Mouse (Mus musculus): ENCODE results near the gene Kcnab3. TPM values are rescaled to one million over a fixed set of nuclear protein-coding genes. Genes with fewer than 3 reads are reported as not detected.
A peak's percentile ranks its signal among the peaks of the same experiment; 100 is the strongest.

Gene Kcnab3
- polyA plus RNA-seq, 2 experiments: 0.10 to 0.20 TPM

GRCm38 (mm10) chr11:69372056-69372779 lies 46.2 kb downstream of the Kcnab3 start:
- Histone ChIP-seq H3K27ac (peak overlapping the region; percentile 94), H3K4me1 (replicated peaks; ENCODE audit: control insufficient read depth in 2 of 2, insufficient read depth in 2 of 2, low read length in 1 of 2) (peaks cover 46 to 48% of the 10 kb centered on the region in 2 experiments), H3K4me2 (ENCODE audit: low read depth) (peak overlapping the region; percentile 77), H3K9me3 (ENCODE audit: control insufficient read depth, low read length) (no peaks in the 10 kb centered on the region), H3K4me3 (ENCODE audit: insufficient read depth in 1 of 2, low read depth in 2 of 2, low read length in 2 of 2) (peak overlapping the region in 1 of 2 experiments; percentile 51; a peak in 2 of 4 replicates), H3K27me3 (ENCODE audit: control insufficient read depth, insufficient read depth, low read length) (peaks cover 23% of the 10 kb centered on the region), H3K36me3 (replicated peaks; ENCODE audit: control insufficient read depth, insufficient read depth, low read depth) (no peaks in the 10 kb centered on the region), H3K9ac (replicated peaks) (peak overlapping the region; percentile 44)
- WGBS (ENCODE audit: insufficient replicate concordance): 33% methylated on average over 12 of the region's 12 CpGs
- TF ChIP-seq CTCF (IDR thresholded peaks at IDR 0.05; ENCODE audit: low read depth): no peak
- TF ChIP-seq EP300 (IDR thresholded peaks at IDR 0.05; ENCODE audit: low read depth): no peak
- ATAC-seq (ENCODE audit: insufficient read depth) (peak; percentile 15; the same call in 1 of the 2 replicates), DNase-seq (ENCODE audit: low read depth in 3 of 3, low spot score in 3 of 3) (no peak)

GRCm38 (mm10) chr11:69372780-69373170 lies 46.7 kb downstream of the Kcnab3 start:
- Histone ChIP-seq H3K9me3 (ENCODE audit: control insufficient read depth, low read length) (no peaks in the 10 kb centered on the region), H3K27ac (peak overlapping the region; percentile 94), H3K4me1 (replicated peaks; ENCODE audit: control insufficient read depth in 2 of 2, insufficient read depth in 2 of 2, low read length in 1 of 2) (peaks cover 41 to 45% of the 10 kb centered on the region in 2 experiments), H3K36me3 (replicated peaks; ENCODE audit: control insufficient read depth, insufficient read depth, low read depth) (no peaks in the 10 kb centered on the region), H3K4me2 (ENCODE audit: low read depth) (peak overlapping the region; percentile 77), H3K27me3 (ENCODE audit: control insufficient read depth, insufficient read depth, low read length) (peaks cover 18% of the 10 kb centered on the region), H3K4me3 (ENCODE audit: insufficient read depth in 1 of 2, low read depth in 2 of 2, low read length in 2 of 2) (peak overlapping the region; percentile 51 to 64; a peak in 3 of 4 replicates), H3K9ac (replicated peaks) (peak overlapping the region; percentile 44)
- DNase-seq (ENCODE audit: low read depth in 3 of 3, low spot score in 3 of 3): no peak
- TF ChIP-seq CTCF (IDR thresholded peaks at IDR 0.05; ENCODE audit: low read depth) (peak; percentile 78), EP300 (IDR thresholded peaks at IDR 0.05; ENCODE audit: low read depth) (no peak)
- 47% methylated on average over 3 of the region's 3 CpGs for WGBS (ENCODE audit: insufficient replicate concordance)
- ATAC-seq (ENCODE audit: insufficient read depth): peak; percentile 8

GRCm38 (mm10) chr11:69373223-69373965 lies 47.3 kb downstream of the Kcnab3 start:
- Histone ChIP-seq H3K27me3 (ENCODE audit: control insufficient read depth, insufficient read depth, low read length) (peaks cover 12% of the 10 kb centered on the region), H3K27ac (peak overlapping the region; percentile 94), H3K9me3 (ENCODE audit: control insufficient read depth, low read length) (no peaks in the 10 kb centered on the region), H3K36me3 (replicated peaks; ENCODE audit: control insufficient read depth, insufficient read depth, low read depth) (no peaks in the 10 kb centered on the region), H3K4me1 (replicated peaks; ENCODE audit: control insufficient read depth in 2 of 2, insufficient read depth in 2 of 2, low read length in 1 of 2) (peaks cover 41 to 42% of the 10 kb centered on the region in 2 experiments), H3K4me2 (ENCODE audit: low read depth) (peak overlapping the region; percentile 77), H3K4me3 (ENCODE audit: insufficient read depth in 1 of 2, low read depth in 2 of 2, low read length in 2 of 2) (peak overlapping the region; percentile 51 to 64), H3K9ac (replicated peaks) (peak overlapping the region; percentile 71)
- TF ChIP-seq EP300 (IDR thresholded peaks at IDR 0.05; ENCODE audit: low read depth) (peak; percentile 66), CTCF (IDR thresholded peaks at IDR 0.05; ENCODE audit: low read depth) (no peak)
- 48% methylated on average over 16 of the region's 16 CpGs for WGBS (ENCODE audit: insufficient replicate concordance)
- DNase-seq (ENCODE audit: low read depth in 3 of 3, low spot score in 3 of 3) (peak; percentile 65 to 75 (median 71)), ATAC-seq (ENCODE audit: insufficient read depth) (peak; percentile 94)

GRCm38 (mm10) chr11:69375646-69376045 lies 49.6 kb downstream of the Kcnab3 start:
- no peak for ATAC-seq (ENCODE audit: insufficient read depth)
- no peak overlapping the region for H3K4me2 ChIP-seq (ENCODE audit: low read depth)
- DNase-seq (ENCODE audit: low read depth in 3 of 3, low spot score in 3 of 3): no peak
- H3K4me1 ChIP-seq (replicated peaks; ENCODE audit: control insufficient read depth in 2 of 2, insufficient read depth in 2 of 2, low read length in 1 of 2): peaks cover 37 to 46% of the 10 kb centered on the region in 2 experiments
- TF ChIP-seq EP300 (IDR thresholded peaks at IDR 0.05; ENCODE audit: low read depth) (no peak), CTCF (IDR thresholded peaks at IDR 0.05; ENCODE audit: low read depth) (no peak)
- H3K4me3 ChIP-seq (ENCODE audit: insufficient read depth in 1 of 2, low read depth in 2 of 2, low read length in 2 of 2): no peak overlapping the region
- no peaks in the 10 kb centered on the region for H3K36me3 ChIP-seq (replicated peaks; ENCODE audit: control insufficient read depth, insufficient read depth, low read depth)
- no peak overlapping the region for H3K9ac ChIP-seq (replicated peaks)
- H3K9me3 ChIP-seq (ENCODE audit: control insufficient read depth, low read length): no peaks in the 10 kb centered on the region
- H3K27ac ChIP-seq: no peak overlapping the region
- no peaks in the 10 kb centered on the region; the same call in 1 of the 2 replicates for H3K27me3 ChIP-seq (ENCODE audit: control insufficient read depth, insufficient read depth, low read length)
- WGBS (ENCODE audit: insufficient replicate concordance): 64% methylated on average over 4 of the region's 4 CpGs

GRCm38 (mm10) chr11:69377766-69378165 lies 51.7 kb downstream of the Kcnab3 start:
- Histone ChIP-seq H3K4me3 (ENCODE audit: insufficient read depth in 1 of 2, low read depth in 2 of 2, low read length in 2 of 2) (no peak overlapping the region), H3K27me3 (ENCODE audit: control insufficient read depth, insufficient read depth, low read length) (no peaks in the 10 kb centered on the region), H3K27ac (no peak overlapping the region; the same call in 1 of the 2 replicates), H3K4me2 (ENCODE audit: low read depth) (no peak overlapping the region), H3K9me3 (ENCODE audit: control insufficient read depth, low read length) (no peaks in the 10 kb centered on the region), H3K9ac (replicated peaks) (no peak overlapping the region), H3K36me3 (replicated peaks; ENCODE audit: control insufficient read depth, insufficient read depth, low read depth) (no peaks in the 10 kb centered on the region), H3K4me1 (replicated peaks; ENCODE audit: control insufficient read depth in 2 of 2, insufficient read depth in 2 of 2, low read length in 1 of 2) (peaks cover 17 to 25% of the 10 kb centered on the region in 2 experiments)
- 56% methylated on average over 3 of the region's 3 CpGs for WGBS (ENCODE audit: insufficient replicate concordance)
- DNase-seq (ENCODE audit: low read depth in 3 of 3, low spot score in 3 of 3): no peak
- TF ChIP-seq EP300 (IDR thresholded peaks at IDR 0.05; ENCODE audit: low read depth): no peak
- TF ChIP-seq CTCF (IDR thresholded peaks at IDR 0.05; ENCODE audit: low read depth): no peak
- ATAC-seq (ENCODE audit: insufficient read depth): no peak
